Mouse (Mus musculus) limb, embryonic 14.5 days (tissue): ENCODE measurements at regions not wholly inside any gene's neighbourhood (a gene's known extent, or its start where the extent isn't known, plus 50 kb on each side); places are given as distances from the start of the nearest gene placed in this dataset.

Experiments
- ATAC-seq: fragments of 200-750 bp; cut with Nextera tagmentation; 2 replicates; pipeline ENCODE4 v1.8.0; 2017; ENCODE audit warnings: low read depth, moderate number of reproducible peaks, moderate TSS enrichment; ENCODE audit not compliant: low FRiP score
- DNase-seq: peaks from one replicate; pipeline ENCODE4 v3.0.0-alpha.2; 2015; ENCODE audit warnings: low spot score
- H3K27ac ChIP-seq: fragments of 300-500 bp; sonication (generic); replicated peaks from 2 replicates; pipeline ENCODE4 v1.5.1; 2014; ENCODE audit warnings: low read depth, mild to moderate bottlenecking, low read length, moderate library complexity, mixed read lengths
- H3K27me3 ChIP-seq: fragments of 300-500 bp; sonication (generic); 2 replicates; pipeline ENCODE4 v1.6.1; 2014; ENCODE audit warnings: low read length, mixed read lengths; ENCODE audit not compliant: control insufficient read depth, insufficient read depth
- H3K36me3 ChIP-seq: fragments of 300-500 bp; sonication (generic); 2 replicates; pipeline ENCODE4 v1.6.1; 2014; ENCODE audit warnings: mild to moderate bottlenecking, low read length, moderate library complexity, mixed read lengths; ENCODE audit not compliant: control insufficient read depth, insufficient read depth
- H3K4me1 ChIP-seq: fragments of 300-500 bp; sonication (generic); 2 replicates; pipeline ENCODE4 v1.6.1; 2014; ENCODE audit warnings: antibody characterized with exemption, low read length, mixed read lengths; ENCODE audit not compliant: control insufficient read depth, insufficient read depth
- H3K4me2 ChIP-seq: fragments of 300-500 bp; sonication (generic); replicated peaks from 2 replicates; pipeline ENCODE4 v1.6.1; 2014; ENCODE audit warnings: low read depth, mild to moderate bottlenecking, low read length, moderate library complexity; ENCODE audit not compliant: severe bottlenecking
- H3K4me3 ChIP-seq: fragments of 300-500 bp; sonication (generic); replicated peaks from 2 replicates; pipeline ENCODE4 v1.5.1; 2014; ENCODE audit warnings: low read length
- H3K9ac ChIP-seq: fragments of 300-500 bp; sonication (generic); 2 replicates; pipeline ENCODE4 v1.6.1; 2014; ENCODE audit warnings: mild to moderate bottlenecking, low read depth, low read length, moderate library complexity; ENCODE audit not compliant: severe bottlenecking
- H3K9me3 ChIP-seq: fragments of 300-500 bp; sonication (generic); 2 replicates; pipeline ENCODE4 v1.6.1; 2016; ENCODE audit warnings: low read length; ENCODE audit not compliant: control insufficient read depth
- POLR2A ChIP-seq: fragments of 200-500 bp; IDR thresholded peaks from 2 replicates; pipeline ENCODE4 v1.8.0; 2012; ENCODE audit warnings: inconsistent platforms, mild to moderate bottlenecking, moderate library complexity, borderline replicate concordance; ENCODE audit not compliant: insufficient read depth, insufficient read length; ENCODE audit errors: extremely low read depth
- WGBS: fragments of 180-500 bp; shearing (Covaris S2); extraction: QIAGEN DNeasy Blood & Tissue Kit; methylation state at CpG from one replicate; pipeline ENCODE4 v1.1.7; 2014; 5-methylcytosine and 5-hydroxymethylcytosine counted together

DNA sequence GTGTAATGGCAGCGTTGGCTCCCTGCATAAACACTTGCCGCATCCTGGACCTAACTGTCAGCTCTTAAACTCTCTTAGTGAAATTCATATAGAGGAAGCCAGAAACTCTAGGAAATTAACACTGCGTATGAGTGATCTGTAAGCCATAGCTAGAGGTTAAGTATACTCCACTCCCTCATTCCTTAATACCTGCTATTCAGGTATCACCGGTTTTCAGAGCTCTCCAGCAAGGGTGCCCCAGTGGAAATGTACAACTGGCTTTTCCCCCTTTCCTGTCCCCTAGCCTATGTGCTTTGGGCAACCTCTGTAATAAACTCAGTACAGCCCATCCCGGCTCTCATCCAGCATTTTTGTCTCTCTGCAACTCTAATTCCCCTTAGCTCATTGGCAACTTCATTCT, 164.8 kb upstream of the Habp2 start:
- DNase-seq (peak; percentile 40), ATAC-seq (no peak)
- H3K27me3 ChIP-seq, result no peaks in the 10 kb centered on the region
- peaks cover 13% of the 10 kb centered on the region; the same call in 1 of the 2 replicates for H3K9me3 ChIP-seq
- H3K36me3 ChIP-seq, result no peaks in the 10 kb centered on the region
- no peak overlapping the region for H3K4me2 ChIP-seq
- WGBS, result 83% methylated on average over 5 of the region's 5 CpGs
- no peak overlapping the region for H3K9ac ChIP-seq
- H3K4me3 ChIP-seq, result no peak overlapping the region
- no peak for TF ChIP-seq POLR2A
- no peaks in the 10 kb centered on the region for H3K4me1 ChIP-seq
- H3K27ac ChIP-seq, result no peak overlapping the region

DNA sequence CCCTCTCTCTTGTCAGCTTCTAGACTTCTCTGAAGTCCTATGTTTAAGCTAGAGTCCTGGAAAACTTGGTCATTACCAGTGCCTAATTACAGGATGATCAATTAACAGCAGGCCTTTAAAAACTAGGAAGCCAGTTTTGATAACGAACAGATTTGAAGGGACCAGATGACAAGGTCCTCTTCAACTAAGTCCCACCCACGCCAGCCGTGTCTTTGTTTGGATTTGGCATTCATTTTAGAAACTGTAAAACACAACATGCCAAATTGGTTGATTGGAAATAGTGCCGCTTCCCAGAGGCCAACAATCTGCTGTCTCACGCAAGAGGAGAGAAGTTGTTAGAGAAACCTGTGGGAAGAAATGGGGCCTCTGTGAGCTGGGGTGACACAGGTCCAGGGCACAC, 155.4 kb upstream of the Habp2 start:
- TF ChIP-seq POLR2A, result no peak
- Histone ChIP-seq H3K4me2 (no peak overlapping the region), H3K9me3 (no peaks in the 10 kb centered on the region), H3K27ac (no peak overlapping the region), H3K27me3 (0 out of 2 replicates have a peak, but pooled peaks cover 4% of the 10 kb centered on the region), H3K4me3 (no peak overlapping the region), H3K9ac (no peak overlapping the region), H3K4me1 (peaks cover 37% of the 10 kb centered on the region), H3K36me3 (no peaks in the 10 kb centered on the region)
- WGBS, result 50% methylated on average over 5 of the region's 5 CpGs
- no peak for DNase-seq
- no peak for ATAC-seq

DNA sequence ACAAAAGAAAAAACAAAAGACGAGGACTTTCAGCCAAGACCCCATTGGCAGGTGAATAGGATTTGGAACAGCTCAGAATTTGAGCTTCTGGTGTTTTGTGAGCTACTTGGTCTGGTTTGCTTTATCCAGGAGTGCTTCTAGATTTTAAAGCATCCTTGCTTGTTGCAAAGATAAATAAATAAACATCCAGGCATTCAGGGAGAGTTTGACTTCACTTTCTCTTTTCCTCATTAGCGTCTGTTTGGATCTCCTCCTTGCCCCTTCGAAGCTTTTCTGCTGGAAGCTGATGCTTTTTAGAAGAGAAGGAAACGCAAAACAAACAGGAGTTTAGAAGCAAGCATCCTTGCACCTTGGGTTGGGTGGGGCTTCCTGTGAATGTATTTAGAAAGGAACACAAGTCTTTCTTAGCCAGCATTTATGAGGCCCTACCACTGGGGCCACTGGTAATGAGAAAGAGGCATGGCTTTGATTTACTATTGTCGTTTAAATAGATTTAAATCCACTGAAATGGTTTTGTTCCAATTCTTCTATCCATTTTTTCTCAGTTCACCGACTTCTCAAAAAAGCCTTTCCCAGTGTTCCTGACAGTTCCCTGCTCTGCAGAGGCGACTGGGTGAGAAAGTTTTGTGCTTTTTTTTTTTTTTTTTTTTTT, 153.9 kb upstream of the Habp2 start:
- H3K4me3 ChIP-seq, result no peak overlapping the region
- TF ChIP-seq POLR2A, result no peak
- peaks cover 37% of the 10 kb centered on the region for H3K4me1 ChIP-seq
- no peak overlapping the region for H3K9ac ChIP-seq
- no peak overlapping the region for H3K27ac ChIP-seq
- H3K27me3 ChIP-seq, result 0 out of 2 replicates have a peak, but pooled peaks cover 4% of the 10 kb centered on the region
- no peaks in the 10 kb centered on the region for H3K9me3 ChIP-seq
- ATAC-seq, result no peak
- no peak for DNase-seq
- H3K36me3 ChIP-seq, result no peaks in the 10 kb centered on the region
- 12% methylated on average over 7 of the region's 7 CpGs for WGBS
- H3K4me2 ChIP-seq, result no peak overlapping the region

DNA sequence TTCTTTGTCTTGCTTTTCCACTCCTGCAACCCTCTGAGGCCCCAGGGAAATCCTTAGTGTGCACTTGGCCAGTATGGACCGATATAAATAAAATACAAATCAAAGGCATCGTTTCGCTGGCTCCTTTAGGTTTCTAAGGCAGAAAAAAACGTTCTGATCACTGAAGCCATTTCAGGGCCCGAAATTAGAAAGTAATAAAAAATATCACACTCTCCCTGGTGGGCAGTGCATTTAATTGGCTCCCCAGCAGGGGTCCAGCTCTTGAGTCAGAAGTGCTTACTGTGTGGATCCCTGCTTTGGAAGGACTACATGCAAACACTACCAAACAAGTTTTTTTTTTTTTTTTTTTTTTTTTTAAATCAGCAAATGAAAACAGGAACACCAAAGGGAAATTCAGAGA, 153.4 kb upstream of the Habp2 start:
- no peak for DNase-seq

DNA sequence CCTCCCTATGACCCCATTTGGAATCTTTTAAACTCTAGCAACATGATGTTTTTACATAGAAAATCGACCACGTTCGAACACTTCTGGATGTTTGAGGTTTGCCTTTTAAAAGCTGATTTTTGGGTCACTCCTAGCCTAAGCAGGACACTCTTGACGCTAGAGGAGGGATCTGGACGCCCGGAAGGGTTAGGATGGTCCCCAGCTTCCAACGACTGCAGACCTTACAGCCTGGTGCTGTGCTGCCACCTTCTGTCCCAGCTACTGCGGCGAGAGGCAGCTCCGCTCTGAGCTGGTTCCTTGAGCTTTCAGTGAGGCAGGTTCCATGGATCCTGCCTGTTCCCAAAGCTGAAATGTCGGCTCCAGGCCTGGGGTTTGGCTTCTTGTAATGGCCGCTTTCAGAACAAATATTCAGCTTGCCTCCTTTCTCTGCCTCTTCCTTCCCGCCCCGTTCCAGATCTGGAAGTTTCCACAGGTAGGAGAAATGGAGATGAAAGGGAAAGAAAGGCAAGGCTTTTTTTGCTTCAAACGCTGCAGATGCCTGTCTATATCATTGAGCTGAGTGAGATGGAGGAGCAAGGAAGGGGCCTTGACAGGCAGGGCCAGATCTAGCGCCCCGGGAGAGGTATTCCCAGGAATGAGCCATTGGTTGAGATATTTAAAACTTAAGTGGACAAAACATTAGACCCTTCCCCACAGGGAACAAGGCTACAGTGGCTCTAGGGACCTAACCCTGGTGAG, 152.7 kb upstream of the Habp2 start:
- TF ChIP-seq POLR2A, result no peak
- Histone ChIP-seq H3K27me3 (0 out of 2 replicates have a peak, but pooled peaks cover 4% of the 10 kb centered on the region), H3K9me3 (no peaks in the 10 kb centered on the region), H3K9ac (no peak overlapping the region), H3K36me3 (no peaks in the 10 kb centered on the region), H3K4me1 (peaks cover 37% of the 10 kb centered on the region), H3K27ac (no peak overlapping the region), H3K4me3 (no peak overlapping the region), H3K4me2 (peak overlapping the region; percentile 28)
- ATAC-seq, result peak; percentile 83
- DNase-seq, result peak; percentile 79
- 12% methylated on average over 17 of the region's 17 CpGs for WGBS

More for the DNA sequence above, 153.4 kb upstream of the Habp2 start:
- Histone ChIP-seq H3K9ac (no peak overlapping the region), H3K9me3 (no peaks in the 10 kb centered on the region), H3K4me3 (no peak overlapping the region), H3K4me1 (peaks cover 37% of the 10 kb centered on the region), H3K36me3 (no peaks in the 10 kb centered on the region), H3K27ac (no peak overlapping the region), H3K4me2 (peak overlapping the region; percentile 28; the same call in 1 of the 2 replicates), H3K27me3 (0 out of 2 replicates have a peak, but pooled peaks cover 4% of the 10 kb centered on the region)
- no peak for ATAC-seq
- no peak for TF ChIP-seq POLR2A
- 9% methylated on average over 5 of the region's 5 CpGs for WGBS
